Mouse (Mus musculus) erythroblast, embryonic 14.5 days (primary cell): ENCODE data around the gene Mettl11b. TPM values are rescaled to one million over a fixed set of nuclear protein-coding genes. Genes with fewer than 3 reads are reported as not detected.

Source experiments
- H3K27me3 ChIP-seq: 2 replicates; pipeline ENCODE4 v1.6.1; 2012; ENCODE audit warnings: inconsistent platforms; ENCODE audit not compliant: control insufficient read depth
- H3K36me3 ChIP-seq: 2 replicates; pipeline ENCODE4 v1.6.1; 2012; ENCODE audit warnings: mild to moderate bottlenecking, inconsistent platforms; ENCODE audit not compliant: control insufficient read depth
- H3K4me1 ChIP-seq: 2 replicates; pipeline ENCODE4 v1.6.1; 2012; ENCODE audit warnings: inconsistent platforms; ENCODE audit not compliant: control insufficient read depth
- H3K4me3 ChIP-seq: replicated peaks from 2 replicates; pipeline ENCODE3; 2012; ENCODE audit warnings: moderate library complexity, mild to moderate bottlenecking, inconsistent platforms
- H3K9me3 ChIP-seq: 2 replicates; pipeline ENCODE4 v1.6.1; 2012; ENCODE audit warnings: low read length, inconsistent platforms, mixed read lengths; ENCODE audit not compliant: control insufficient read depth
- GATA1 ChIP-seq: IDR thresholded peaks from 2 replicates; pipeline ENCODE4 v1.6.1; 2012; ENCODE audit warnings: low read length, inconsistent platforms, mixed read lengths
- TAL1 ChIP-seq: IDR thresholded peaks from 3 replicates; pipeline ENCODE4 v1.6.1; 2012; ENCODE audit warnings: low read length, inconsistent platforms, mixed read lengths
- polyA plus RNA-seq: library from polyadenylated mRNA; stranded (reverse); fragments of >175 nt; gene quantifications from 2 replicates; pipeline ENCODE4 v1.2.3, GENCODE M21; 2012

Gene Mettl11b
- polyA plus RNA-seq, 1 experiment, result not detected

- Histone ChIP-seq H3K4me3 (no peak overlapping the region), H3K27me3 (no peaks in the 10 kb centered on the region), H3K36me3 (no peaks in the 10 kb centered on the region), H3K4me1 (no peaks in the 10 kb centered on the region), H3K9me3 (peaks cover 12% of the 10 kb centered on the region; the same call in 1 of the 2 replicates)
- no peak for TF ChIP-seq TAL1
- no peak for TF ChIP-seq GATA1
Observed at GRCm38 (mm10) chr1:163699702-163700101, 25.3 kb downstream of the Mettl11b start.

- Histone ChIP-seq H3K36me3 (no peaks in the 10 kb centered on the region), H3K4me3 (no peak overlapping the region), H3K9me3 (peaks cover 2% of the 10 kb centered on the region; the same call in 1 of the 2 replicates), H3K4me1 (no peaks in the 10 kb centered on the region), H3K27me3 (no peaks in the 10 kb centered on the region)
- TF ChIP-seq GATA1 (no peak), TAL1 (no peak)
Observed at GRCm38 (mm10) chr1:163691860-163692259, 33.2 kb downstream of the Mettl11b start.

GRCm38 (mm10) chr1:163682935-163683430 lies 42.0 kb downstream of the Mettl11b start:
- no peaks in the 10 kb centered on the region for H3K36me3 ChIP-seq
- TF ChIP-seq GATA1 (no peak), TAL1 (no peak)
- no peak overlapping the region for H3K4me3 ChIP-seq
- H3K4me1 ChIP-seq, result no peaks in the 10 kb centered on the region
- no peaks in the 10 kb centered on the region for H3K27me3 ChIP-seq
- H3K9me3 ChIP-seq, result peaks cover 2% of the 10 kb centered on the region; the same call in 1 of the 2 replicates

- H3K4me1 ChIP-seq, result no peaks in the 10 kb centered on the region
- H3K27me3 ChIP-seq, result no peaks in the 10 kb centered on the region
- no peak for TF ChIP-seq TAL1
- TF ChIP-seq GATA1, result no peak
- H3K36me3 ChIP-seq, result no peaks in the 10 kb centered on the region
- no peak overlapping the region for H3K4me3 ChIP-seq
- H3K9me3 ChIP-seq, result peaks cover 2% of the 10 kb centered on the region; the same call in 1 of the 2 replicates
Observed at GRCm38 (mm10) chr1:163682127-163682526, 42.9 kb downstream of the Mettl11b start.

GRCm38 (mm10) chr1:163672866-163673265 lies 52.2 kb downstream of the Mettl11b start:
- H3K27me3 ChIP-seq, result no peaks in the 10 kb centered on the region
- H3K36me3 ChIP-seq, result no peaks in the 10 kb centered on the region
- H3K4me3 ChIP-seq, result no peak overlapping the region
- TF ChIP-seq TAL1 (no peak), GATA1 (no peak)
- no peaks in the 10 kb centered on the region for H3K9me3 ChIP-seq
- no peaks in the 10 kb centered on the region for H3K4me1 ChIP-seq

GRCm38 (mm10) chr1:163671326-163671725 lies 53.7 kb downstream of the Mettl11b start:
- Histone ChIP-seq H3K36me3 (no peaks in the 10 kb centered on the region), H3K4me3 (no peak overlapping the region), H3K4me1 (no peaks in the 10 kb centered on the region), H3K9me3 (no peaks in the 10 kb centered on the region; the same call in 1 of the 2 replicates), H3K27me3 (no peaks in the 10 kb centered on the region)
- no peak for TF ChIP-seq TAL1
- no peak for TF ChIP-seq GATA1

- Histone ChIP-seq H3K4me1 (no peaks in the 10 kb centered on the region), H3K27me3 (no peaks in the 10 kb centered on the region), H3K9me3 (no peaks in the 10 kb centered on the region; the same call in 1 of the 2 replicates), H3K4me3 (no peak overlapping the region), H3K36me3 (no peaks in the 10 kb centered on the region)
- TF ChIP-seq GATA1, result no peak
- TF ChIP-seq TAL1, result no peak
Observed at GRCm38 (mm10) chr1:163670702-163671101, 54.3 kb downstream of the Mettl11b start.

- Histone ChIP-seq H3K9me3 (no peaks in the 10 kb centered on the region; the same call in 1 of the 2 replicates), H3K27me3 (no peaks in the 10 kb centered on the region), H3K36me3 (no peaks in the 10 kb centered on the region), H3K4me1 (no peaks in the 10 kb centered on the region), H3K4me3 (no peak overlapping the region)
- no peak for TF ChIP-seq GATA1
- no peak for TF ChIP-seq TAL1
Observed at GRCm38 (mm10) chr1:163669936-163670335, 55.1 kb downstream of the Mettl11b start.

- H3K36me3 ChIP-seq, result no peaks in the 10 kb centered on the region
- peaks cover 2% of the 10 kb centered on the region; the same call in 1 of the 2 replicates for H3K9me3 ChIP-seq
- H3K4me1 ChIP-seq, result no peaks in the 10 kb centered on the region
- no peak overlapping the region for H3K4me3 ChIP-seq
- no peaks in the 10 kb centered on the region for H3K27me3 ChIP-seq
- TF ChIP-seq GATA1, result no peak
- no peak for TF ChIP-seq TAL1
Observed at GRCm38 (mm10) chr1:163662416-163662815, 62.6 kb downstream of the Mettl11b start.

- H3K9me3 ChIP-seq, result 0 out of 2 replicates have a peak, but pooled peaks cover 2% of the 10 kb centered on the region
- H3K4me1 ChIP-seq, result no peaks in the 10 kb centered on the region
- H3K4me3 ChIP-seq, result no peak overlapping the region
- H3K27me3 ChIP-seq, result no peaks in the 10 kb centered on the region
- no peaks in the 10 kb centered on the region for H3K36me3 ChIP-seq
- no peak for TF ChIP-seq TAL1
- no peak for TF ChIP-seq GATA1
Observed at GRCm38 (mm10) chr1:163658535-163658928, 66.5 kb downstream of the Mettl11b start.
